Mouse (Mus musculus): ENCODE measurements around the gene Map7. TPM values are rescaled to one million over a fixed set of nuclear protein-coding genes. Genes with fewer than 3 reads are reported as not detected.

Map7 gene
- polyA plus RNA-seq, 1 experiment from 2014 or later = 14.5 TPM

DNA sequence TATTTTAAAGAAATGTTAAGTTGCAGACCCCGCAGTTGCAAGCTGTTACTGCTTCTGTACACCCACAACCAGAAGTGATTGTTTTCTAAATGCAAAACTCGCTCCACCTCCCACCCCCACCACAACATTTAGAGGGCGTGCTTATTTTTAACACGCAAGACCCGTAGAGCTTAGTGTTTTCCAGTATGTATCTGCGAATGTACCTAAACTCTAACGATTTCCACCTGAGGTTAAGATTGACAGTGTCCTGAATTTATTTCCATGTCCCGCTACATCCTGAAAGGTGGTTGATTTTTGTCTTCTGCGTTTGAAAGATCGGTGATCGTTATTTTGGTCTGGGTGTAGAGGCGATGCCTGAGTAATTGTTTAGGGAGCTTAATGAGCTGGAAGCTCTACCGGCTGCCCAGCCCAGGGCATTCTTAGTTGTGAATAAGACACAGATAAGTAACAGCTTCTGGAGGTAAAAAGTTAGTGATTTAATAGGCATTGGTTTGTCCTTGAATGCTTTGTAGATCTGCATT, 1.6 kb downstream of the Map7 start:
- in situ Hi-C loops (cut with MboI; ENCODE audit: low pct_unique_long_range_greater_than_20kb) = loop anchor here (5.0 to 10.0 kb wide), 2 partner anchors 132 to 785 kb away; no protein-coding TSS in a partner anchor
- DNase-seq (ENCODE audit: low read depth, low spot score) (no peak), ATAC-seq (no peak)
- no peaks in the 10 kb centered on the region for H3K27me3 ChIP-seq
- ChIA-PET CTCF (interaction anchor here (1.0 to 3.0 kb wide), 4 partner anchors 13 to 147 kb away, joined by 3 to 11 read pairs (median 4); no protein-coding TSS in a partner anchor), POLR2A (interaction anchor here (1.1 kb wide), 1 partner anchor 8 kb away, joined by 3 read pairs; no protein-coding TSS in a partner anchor)
- no peak for TF ChIP-seq CTCF (IDR thresholded peaks at IDR 0.05)

DNA sequence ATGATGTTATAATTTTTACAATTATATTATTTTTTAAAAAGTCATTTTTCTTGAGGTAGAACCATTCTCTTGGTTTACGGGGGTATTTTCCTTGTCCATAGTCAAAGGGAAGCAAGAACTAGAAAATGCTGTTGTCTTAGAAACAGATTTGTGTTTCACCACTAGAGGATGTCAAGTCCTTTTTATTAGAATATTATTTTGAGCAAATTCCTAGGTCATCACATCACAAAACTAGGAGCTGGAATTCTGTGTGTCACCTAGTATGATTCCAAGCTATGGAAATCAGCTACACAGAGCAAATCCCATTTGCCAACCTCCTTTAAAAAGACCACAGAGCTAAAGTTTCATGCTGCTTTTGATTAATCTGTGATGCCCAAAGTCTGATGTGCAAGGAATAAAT, 3.9 kb downstream of the Map7 start:
- in situ Hi-C loops (cut with MboI; ENCODE audit: low pct_unique_long_range_greater_than_20kb) = loop anchor here (5.0 kb wide), 1 partner anchor 130 kb away; no protein-coding TSS in a partner anchor
- DNase-seq (ENCODE audit: low read depth, low spot score) (no peak), ATAC-seq (no peak)
- POLR2A ChIA-PET = no interaction called here
- CTCF ChIA-PET = interaction anchor here (0.9 to 2.5 kb wide), 7 partner anchors 12 to 136 kb away, joined by 3 to 12 read pairs (median 4); no protein-coding TSS in a partner anchor
- peak; percentile 55 for TF ChIP-seq CTCF (IDR thresholded peaks at IDR 0.05)
- H3K27me3 ChIP-seq = no peaks in the 10 kb centered on the region

DNA sequence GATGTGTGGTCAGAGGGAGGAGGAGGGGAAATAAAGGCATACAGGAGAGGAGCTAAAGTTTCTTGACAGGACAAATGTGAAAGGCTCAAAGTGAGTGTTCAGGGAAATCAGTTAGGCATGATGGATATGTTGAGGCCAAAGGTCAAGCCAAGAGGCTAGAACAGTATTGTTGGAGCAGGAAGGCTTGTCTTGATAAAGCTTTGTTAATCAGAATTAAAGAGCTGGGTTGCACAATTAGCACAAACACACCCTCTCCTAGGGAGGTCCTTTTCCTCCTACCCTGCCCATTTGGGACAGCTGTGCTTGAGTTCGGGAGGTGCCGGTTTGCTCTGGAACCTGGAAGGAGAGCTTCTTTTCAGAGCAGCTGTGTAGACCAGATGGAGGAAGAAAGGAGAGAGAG, 5.2 kb downstream of the Map7 start:
- DNase-seq (ENCODE audit: low read depth, low spot score) = no peak
- no peaks in the 10 kb centered on the region for H3K27me3 ChIP-seq
- POLR2A ChIA-PET = no interaction called here
- CTCF ChIA-PET = interaction anchor here (1.4 to 2.5 kb wide), 5 partner anchors 11 to 135 kb away, joined by 4 to 12 read pairs (median 6); no protein-coding TSS in a partner anchor
- in situ Hi-C loops (cut with MboI; ENCODE audit: low pct_unique_long_range_greater_than_20kb) = loop anchor here (5.0 kb wide), 1 partner anchor 129 kb away; no protein-coding TSS in a partner anchor
- no peak for TF ChIP-seq CTCF (IDR thresholded peaks at IDR 0.05)
- no peak for ATAC-seq

DNA sequence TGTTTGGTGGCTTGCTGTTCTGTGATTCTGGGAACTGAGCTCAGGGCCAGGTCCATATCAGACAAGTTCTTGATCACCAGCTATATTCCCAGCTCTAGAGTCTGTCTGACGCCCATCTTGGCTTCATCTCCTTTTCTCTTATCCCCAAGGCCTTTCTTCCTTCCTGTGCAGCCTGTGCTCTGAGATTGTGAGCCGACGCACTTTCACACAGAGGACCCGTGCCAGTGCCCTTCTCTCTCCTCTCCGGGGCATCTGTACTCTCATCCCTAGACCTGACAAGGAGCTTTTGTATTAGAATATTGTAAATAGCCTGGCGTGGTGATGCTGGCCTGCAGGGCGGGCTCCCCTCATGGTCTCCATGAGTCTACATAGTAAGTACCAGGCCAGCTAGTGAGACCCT, 7.1 kb downstream of the Map7 start:
- no peak for TF ChIP-seq CTCF (IDR thresholded peaks at IDR 0.05)
- no peak for ATAC-seq
- H3K27me3 ChIP-seq = no peaks in the 10 kb centered on the region
- in situ Hi-C loops (cut with MboI; ENCODE audit: low pct_unique_long_range_greater_than_20kb) = no loop called here
- CTCF ChIA-PET = interaction anchor here (0.9 kb wide), 1 partner anchor 48 kb away, joined by 3 read pairs; no protein-coding TSS in a partner anchor
- POLR2A ChIA-PET = no interaction called here
- DNase-seq (ENCODE audit: low read depth, low spot score) = no peak

DNA sequence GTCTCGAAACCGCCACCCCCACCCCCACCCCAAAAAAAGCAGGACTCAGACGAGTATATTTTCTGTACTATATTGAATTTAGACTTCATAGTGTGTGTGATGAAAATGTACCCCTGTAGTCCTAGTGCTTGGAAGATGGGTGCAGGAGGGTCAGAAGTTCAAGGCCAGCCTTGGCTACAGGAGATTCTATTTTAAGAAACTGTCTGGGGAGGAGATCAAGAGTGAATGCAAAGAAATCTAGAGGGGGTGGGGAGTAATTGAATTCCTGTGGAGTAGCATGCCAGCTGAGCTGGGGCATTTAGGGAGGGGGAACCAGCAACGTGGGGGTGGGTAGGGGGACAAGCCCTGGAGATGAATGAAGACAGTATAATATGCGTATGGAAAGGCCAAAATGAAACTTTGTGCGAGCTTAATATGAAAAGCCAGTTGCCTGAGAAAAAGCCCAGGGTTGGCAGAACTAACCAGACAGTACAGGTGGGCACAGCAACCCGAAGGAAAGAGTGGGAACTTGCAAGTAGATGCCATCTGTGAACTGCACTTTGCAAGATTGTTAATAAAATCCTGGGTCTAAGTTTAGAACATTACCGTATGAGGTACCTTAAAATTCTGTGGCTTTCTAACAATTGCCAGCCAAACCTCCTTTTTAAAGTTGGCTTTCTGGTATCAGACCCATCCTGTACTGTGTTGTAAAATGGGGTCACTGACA, 8.9 kb downstream of the Map7 start:
- POLR2A ChIA-PET = interaction anchor here (1.5 kb wide), 1 partner anchor 8 kb away, joined by 3 read pairs; no protein-coding TSS in a partner anchor
- TF ChIP-seq CTCF (IDR thresholded peaks at IDR 0.05) = no peak

DNA sequence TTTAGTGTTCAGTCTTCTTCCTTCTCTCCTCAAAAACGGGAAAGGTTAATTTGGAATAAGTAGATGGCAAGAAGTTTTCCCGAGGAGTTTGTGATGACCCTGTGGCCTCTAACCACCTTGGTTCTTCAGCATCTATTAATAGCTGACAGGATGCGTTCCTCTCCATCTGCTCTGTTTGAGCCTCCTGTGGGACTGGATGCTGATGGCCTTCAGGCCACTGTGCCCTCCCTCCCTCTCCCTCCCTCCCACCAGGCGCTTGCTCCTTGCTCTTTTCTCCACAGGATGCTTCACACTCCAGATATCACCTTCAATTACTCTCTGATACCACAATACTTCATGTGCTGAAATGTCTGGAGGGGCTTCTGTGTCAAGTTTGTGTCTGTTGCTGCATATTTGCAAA, 10.5 kb downstream of the Map7 start:
- no peaks in the 10 kb centered on the region for H3K27me3 ChIP-seq
- ATAC-seq = no peak
- DNase-seq (ENCODE audit: low read depth, low spot score) = no peak
- TF ChIP-seq CTCF (IDR thresholded peaks at IDR 0.05) = no peak
- POLR2A ChIA-PET = interaction anchor here (1.5 kb wide), 1 partner anchor 9 kb away, joined by 3 read pairs; no protein-coding TSS in a partner anchor
- in situ Hi-C loops (cut with MboI; ENCODE audit: low pct_unique_long_range_greater_than_20kb) = no loop called here
- CTCF ChIA-PET = no interaction called here

More for the DNA sequence above, 8.9 kb downstream of the Map7 start:
- ATAC-seq (no peak), DNase-seq (ENCODE audit: low read depth, low spot score) (no peak)
- in situ Hi-C loops (cut with MboI; ENCODE audit: low pct_unique_long_range_greater_than_20kb) = no loop called here
- H3K27me3 ChIP-seq = no peaks in the 10 kb centered on the region
- CTCF ChIA-PET = interaction anchor here (0.7 kb wide), 1 partner anchor 9 kb away, joined by 3 read pairs; the partner anchor contains the start of gene Map7

DNA sequence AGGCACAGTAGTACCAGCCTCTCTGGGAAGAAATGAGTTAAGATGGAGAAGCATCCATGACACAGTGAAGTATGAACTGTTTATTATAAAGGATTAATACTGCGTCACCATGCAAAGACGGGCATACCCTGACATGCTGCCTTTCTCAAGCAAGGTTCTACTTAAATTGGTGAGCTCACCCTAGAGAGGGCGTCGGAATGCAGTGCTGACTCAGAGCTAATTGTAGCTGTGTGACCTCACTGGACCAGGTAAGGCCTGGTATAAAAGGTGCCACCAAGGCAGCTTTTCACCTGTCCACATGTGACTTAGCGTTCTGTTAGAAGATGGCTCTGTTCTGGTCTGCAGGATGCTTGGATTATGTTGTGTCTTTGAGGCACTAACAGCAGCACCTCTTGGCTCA, 11.0 kb downstream of the Map7 start:
- DNase-seq (ENCODE audit: low read depth, low spot score) (no peak), ATAC-seq (no peak)
- in situ Hi-C loops (cut with MboI; ENCODE audit: low pct_unique_long_range_greater_than_20kb) = no loop called here
- H3K27me3 ChIP-seq = no peaks in the 10 kb centered on the region
- TF ChIP-seq CTCF (IDR thresholded peaks at IDR 0.05) = no peak
- ChIA-PET CTCF (interaction anchor here (0.8 kb wide), 1 partner anchor 9 kb away, joined by 3 read pairs; no protein-coding TSS in a partner anchor), POLR2A (no interaction called here)

DNA sequence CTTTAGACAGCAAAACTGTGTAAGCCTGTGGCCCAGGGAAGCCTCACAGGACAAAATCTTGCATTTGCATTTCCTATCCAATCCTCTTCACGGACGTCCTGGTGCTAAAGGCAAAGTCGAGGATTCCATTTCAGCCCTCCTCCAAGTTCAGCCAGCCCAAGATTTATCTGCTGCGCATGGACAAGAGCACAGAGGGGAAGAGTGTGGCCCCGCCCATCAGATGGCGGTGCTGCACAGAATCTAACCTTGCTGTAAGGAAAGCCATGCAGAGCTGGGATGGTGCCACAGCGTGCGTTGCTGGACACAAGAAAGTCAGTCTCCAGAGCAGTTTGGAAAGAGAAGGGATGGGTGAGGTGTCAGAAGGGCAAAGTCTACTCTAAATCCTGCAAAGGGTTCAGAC, 12.6 kb downstream of the Map7 start:
- no peak for TF ChIP-seq CTCF (IDR thresholded peaks at IDR 0.05)
- POLR2A ChIA-PET = no interaction called here
- CTCF ChIA-PET = interaction anchor here (1.2 kb wide), 1 partner anchor 52 kb away, joined by 3 read pairs; no protein-coding TSS in a partner anchor
- no peaks in the 10 kb centered on the region for H3K27me3 ChIP-seq
- in situ Hi-C loops (cut with MboI; ENCODE audit: low pct_unique_long_range_greater_than_20kb) = no loop called here
- ATAC-seq (no peak), DNase-seq (ENCODE audit: low read depth, low spot score) (no peak)

DNA sequence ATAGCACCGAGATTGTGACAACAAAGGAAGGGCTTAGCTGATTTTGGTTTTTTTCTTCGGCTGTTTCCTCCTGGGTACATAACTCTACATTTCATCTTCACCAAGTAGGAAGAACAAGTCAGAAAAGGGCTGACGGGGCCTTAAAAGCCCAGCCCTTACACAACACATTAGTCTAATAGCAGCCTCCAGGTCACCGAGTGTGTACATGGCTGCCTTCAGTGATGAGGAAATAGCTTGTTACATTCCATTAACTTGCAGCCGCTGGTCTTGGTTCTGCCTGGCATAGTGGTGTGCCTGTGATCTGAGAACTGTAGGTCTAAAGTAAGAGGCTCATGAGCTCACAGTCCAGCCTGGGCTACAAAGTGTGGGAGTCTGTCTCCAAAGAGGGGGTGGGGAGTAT, 16.5 kb downstream of the Map7 start:
- in situ Hi-C loops (cut with MboI; ENCODE audit: low pct_unique_long_range_greater_than_20kb) = no loop called here
- ChIA-PET CTCF (interaction anchor here (2.2 kb wide), 1 partner anchor 12 kb away, joined by 12 read pairs; no protein-coding TSS in a partner anchor), POLR2A (interaction anchor here (0.6 kb wide), 1 partner anchor 82 kb away, joined by 3 read pairs; no protein-coding TSS in a partner anchor)
- H3K27me3 ChIP-seq = no peaks in the 10 kb centered on the region
- no peak for TF ChIP-seq CTCF (IDR thresholded peaks at IDR 0.05)
- DNase-seq (ENCODE audit: low read depth, low spot score) (no peak), ATAC-seq (no peak)

DNA sequence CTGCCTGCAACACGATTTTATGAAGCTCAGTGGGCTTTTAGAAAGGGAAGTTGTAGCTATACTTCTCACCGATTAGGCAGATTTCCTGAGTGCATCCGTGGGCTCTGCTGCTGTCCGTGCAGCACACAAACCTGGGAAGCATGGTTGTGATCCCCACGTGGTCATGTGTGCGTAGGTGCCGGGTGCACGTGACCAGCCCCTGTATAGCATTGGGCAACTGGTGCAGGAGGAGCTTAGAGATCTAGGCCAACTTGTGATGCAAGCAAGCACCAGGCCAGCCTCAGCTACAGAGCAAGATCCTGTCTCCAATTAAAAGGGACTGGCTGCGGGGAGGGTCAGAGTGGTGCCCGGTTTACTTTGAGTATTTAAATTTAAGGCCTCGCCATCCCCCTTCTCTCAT, 18.5 kb downstream of the Map7 start:
- H3K27me3 ChIP-seq = no peaks in the 10 kb centered on the region
- TF ChIP-seq CTCF (IDR thresholded peaks at IDR 0.05) = no peak
- POLR2A ChIA-PET = interaction anchor here (1.1 kb wide), 1 partner anchor 39 kb away, joined by 3 read pairs; no protein-coding TSS in a partner anchor
- in situ Hi-C loops (cut with MboI; ENCODE audit: low pct_unique_long_range_greater_than_20kb) = no loop called here
- no peak for DNase-seq (ENCODE audit: low read depth, low spot score)
- ATAC-seq = no peak
- CTCF ChIA-PET = interaction anchor here (2.0 kb wide), 1 partner anchor 13 kb away, joined by 5 read pairs; no protein-coding TSS in a partner anchor
